Mouse (Mus musculus): ENCODE data around the gene Cox8b. TPM values are rescaled to one million over a fixed set of nuclear protein-coding genes. Genes with fewer than 3 reads are reported as not detected.

The Cox8b gene
- total and polyA plus RNA-seq, 3 experiments, result not detected

DNA sequence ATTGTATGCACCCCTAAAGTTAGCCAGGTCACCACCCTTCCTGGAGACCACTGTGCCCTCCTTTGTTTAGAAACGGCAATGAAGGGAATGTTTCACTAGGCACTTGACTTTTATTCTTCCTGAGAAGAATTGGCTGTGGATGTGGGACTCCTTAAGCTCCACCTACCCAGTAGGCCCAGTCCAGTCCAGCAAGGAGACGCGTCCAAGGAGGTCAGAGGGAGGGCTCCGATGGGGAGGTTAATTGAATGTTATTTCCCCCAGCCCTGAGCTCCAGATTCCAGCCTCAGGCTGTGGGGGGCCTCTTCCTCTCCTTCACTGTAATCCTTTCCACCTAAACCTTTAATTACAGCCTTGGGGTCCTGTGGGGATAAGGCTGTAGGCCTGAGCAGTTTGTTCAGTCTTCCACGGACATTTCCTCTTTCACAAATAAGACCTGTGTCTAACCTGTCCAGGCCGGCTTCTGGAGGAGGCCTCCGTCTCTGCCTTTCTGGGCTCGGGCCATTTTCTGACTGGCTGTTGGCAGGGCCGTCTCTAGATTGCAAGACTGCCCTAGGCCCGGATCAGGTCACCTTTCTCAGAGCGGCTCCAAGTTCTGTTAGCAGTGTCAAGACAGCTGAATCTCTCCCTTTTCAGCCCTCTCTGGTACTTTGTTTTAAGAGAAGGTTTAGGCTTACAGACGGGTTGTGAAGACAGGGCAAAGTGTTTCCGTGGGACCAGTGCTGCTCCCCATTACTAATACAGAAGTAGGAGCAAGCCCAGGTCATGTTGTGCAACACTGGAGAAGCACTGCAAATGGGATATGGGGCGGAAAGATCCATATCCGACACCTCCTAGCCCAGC is 2.0 kb upstream of the Cox8b start:
- DNase-seq (ENCODE audit: low read depth, low spot score), result no peak
- Histone ChIP-seq H3K9me3 (replicated peaks; ENCODE audit: insufficient read depth, low read length) (no peaks in the 10 kb centered on the region), H3K9ac (ENCODE audit: control insufficient read depth, low read depth, low read length, poor library complexity, severe bottlenecking) (no peak overlapping the region)

GRCm38 (mm10) chr7:140899121-140899520 is 1.1 kb downstream of the Cox8b start:
- no peaks in the 10 kb centered on the region for H3K36me3 ChIP-seq (ENCODE audit: control insufficient read depth in 1 of 2, insufficient read depth in 2 of 2, low read length in 2 of 2)
- no peak for DNase-seq (ENCODE audit: low read depth, low spot score)
- no peaks in the 10 kb centered on the region for H3K9me3 ChIP-seq (replicated peaks; ENCODE audit: insufficient read depth, low read length)
- H3K9ac ChIP-seq (ENCODE audit: control insufficient read depth, low read depth, low read length, poor library complexity, severe bottlenecking), result no peak overlapping the region
- no peaks in the 10 kb centered on the region for H3K4me1 ChIP-seq (ENCODE audit: control insufficient read depth in 1 of 2, insufficient read depth in 2 of 2, low read length in 2 of 2)
- no peak for TF ChIP-seq ZNF384 (IDR thresholded peaks at IDR 0.05; ENCODE audit: low read depth, low read length)
- TF ChIP-seq NELFE (IDR thresholded peaks at IDR 0.05; ENCODE audit: low read depth, low read length), result no peak
- no peak for TF ChIP-seq POLR2AphosphoS2 (IDR thresholded peaks at IDR 0.05; ENCODE audit: low read length)
- no peak for TF ChIP-seq ETS1 (IDR thresholded peaks at IDR 0.05; ENCODE audit: low read depth, low read length)
- TF ChIP-seq MEF2A (IDR thresholded peaks at IDR 0.05; ENCODE audit: extremely low read depth, insufficient replicate concordance, low read depth, low read length, poor library complexity, severe bottlenecking), result no peak
- TF ChIP-seq ZMIZ1 (IDR thresholded peaks at IDR 0.05; ENCODE audit: low read depth, low read length), result no peak
- no peaks in the 10 kb centered on the region for H3K79me2 ChIP-seq (ENCODE audit: control insufficient read depth, insufficient read depth, low read length, poor library complexity)
- H3K4me3 ChIP-seq (ENCODE audit: control insufficient read depth in 1 of 2, insufficient read depth in 1 of 2, low read depth in 2 of 2, low read length in 2 of 2), result no peak overlapping the region
- no peaks in the 10 kb centered on the region for H3K27me3 ChIP-seq (ENCODE audit: control insufficient read depth in 1 of 2, insufficient read depth in 2 of 2, low read length in 2 of 2)
- H3K27ac ChIP-seq (ENCODE audit: control insufficient read depth, low read depth, low read length), result no peak overlapping the region

More for the DNA sequence above, 2.0 kb upstream of the Cox8b start:
- Histone ChIP-seq H3K27me3 (ENCODE audit: control insufficient read depth in 1 of 2, insufficient read depth in 2 of 2, low read length in 2 of 2) (no peaks in the 10 kb centered on the region), H3K79me2 (ENCODE audit: control insufficient read depth, insufficient read depth, low read length, poor library complexity) (no peaks in the 10 kb centered on the region), H3K4me1 (ENCODE audit: control insufficient read depth in 1 of 2, insufficient read depth in 2 of 2, low read length in 2 of 2) (no peaks in the 10 kb centered on the region), H3K36me3 (ENCODE audit: control insufficient read depth in 1 of 2, insufficient read depth in 2 of 2, low read length in 2 of 2) (no peaks in the 10 kb centered on the region), H3K27ac (ENCODE audit: control insufficient read depth, low read depth, low read length) (no peak overlapping the region), H3K4me3 (ENCODE audit: control insufficient read depth in 1 of 2, insufficient read depth in 1 of 2, low read depth in 2 of 2, low read length in 2 of 2) (no peak overlapping the region)
- TF ChIP-seq ZNF384 (IDR thresholded peaks at IDR 0.05; ENCODE audit: low read depth, low read length) (no peak), RCOR1 (IDR thresholded peaks at IDR 0.05; ENCODE audit: low read depth, low read length) (no peak), NELFE (IDR thresholded peaks at IDR 0.05; ENCODE audit: low read depth, low read length) (no peak), CHD1 (IDR thresholded peaks at IDR 0.05; ENCODE audit: low read depth, low read length) (no peak), ELF1 (IDR thresholded peaks at IDR 0.05; ENCODE audit: low read depth, low read length) (no peak), KAT2A (conservative IDR thresholded peaks at IDR 0.05; ENCODE audit: low read depth, low read length) (no peak), POLR2AphosphoS5 (IDR thresholded peaks at IDR 0.05; ENCODE audit: borderline replicate concordance, low read depth, low read length) (no peak), MEF2A (IDR thresholded peaks at IDR 0.05; ENCODE audit: extremely low read depth, insufficient replicate concordance, low read depth, low read length, poor library complexity, severe bottlenecking) (no peak), ZMIZ1 (IDR thresholded peaks at IDR 0.05; ENCODE audit: low read depth, low read length) (no peak), EP300 (IDR thresholded peaks at IDR 0.05; ENCODE audit: low read depth in 1 of 2, low read length in 2 of 2) (no peak), MAX (IDR thresholded peaks at IDR 0.05; ENCODE audit: low read length) (no peak), ZC3H11A (IDR thresholded peaks at IDR 0.05; ENCODE audit: low read depth, low read length) (no peak), NRF1 (IDR thresholded peaks at IDR 0.05; ENCODE audit: insufficient read depth, low read depth, low read length, poor library complexity, severe bottlenecking) (no peak), SIN3A (IDR thresholded peaks at IDR 0.05; ENCODE audit: low read length) (no peak), BHLHE40 (IDR thresholded peaks at IDR 0.05; ENCODE audit: borderline replicate concordance, low read depth, low read length) (no peak), CHD2 (IDR thresholded peaks at IDR 0.05; ENCODE audit: low read length) (no peak)
